Mouse (Mus musculus): ENCODE results near the gene Macf1. TPM values are rescaled to one million over a fixed set of nuclear protein-coding genes. Genes with fewer than 3 reads are reported as not detected.

The Macf1 gene
- total and polyA plus RNA-seq, 2 experiments from 2014 or later = 57.3 to 243 TPM

- WGBS = 58% methylated on average over 1 of the region's 1 CpGs
- ATAC-seq (no peak), DNase-seq (ENCODE audit: low spot score) (no peak)
- no peaks in the 10 kb centered on the region for H3K27me3 ChIP-seq (ENCODE audit: insufficient read depth, low read length)
- H3K9me3 ChIP-seq (ENCODE audit: low read length) = no peaks in the 10 kb centered on the region; the same call in 1 of the 2 replicates
- no peak overlapping the region for H3K9ac ChIP-seq (replicated peaks; ENCODE audit: low read length)
- H3K4me1 ChIP-seq (ENCODE audit: insufficient read depth, low read length) = no peaks in the 10 kb centered on the region
- H3K4me2 ChIP-seq (ENCODE audit: low read depth, low read length) = no peak overlapping the region
- no peak overlapping the region for H3K27ac ChIP-seq
- TF ChIP-seq CTCF (IDR thresholded peaks at IDR 0.05; ENCODE audit: low read depth) = no peak
- no peak overlapping the region for H3K4me3 ChIP-seq (ENCODE audit: low read length)
- no peaks in the 10 kb centered on the region for H3K36me3 ChIP-seq (ENCODE audit: insufficient read depth, low read length)
Observed at GRCm38 (mm10) chr4:123605309-123605708, 78.9 kb downstream of the Macf1 start.

GRCm38 (mm10) chr4:123602700-123603261 lies 81.4 kb downstream of the Macf1 start:
- no peak for TF ChIP-seq CTCF (IDR thresholded peaks at IDR 0.05; ENCODE audit: low read depth)
- no peak overlapping the region for H3K4me2 ChIP-seq (ENCODE audit: low read depth, low read length)
- WGBS = 71% methylated on average over 2 of the region's 2 CpGs
- no peaks in the 10 kb centered on the region for H3K4me1 ChIP-seq (ENCODE audit: insufficient read depth, low read length)
- H3K9me3 ChIP-seq (ENCODE audit: low read length) = no peaks in the 10 kb centered on the region; the same call in 1 of the 2 replicates
- H3K9ac ChIP-seq (replicated peaks; ENCODE audit: low read length) = no peak overlapping the region
- H3K4me3 ChIP-seq (ENCODE audit: low read length) = no peak overlapping the region
- no peaks in the 10 kb centered on the region for H3K27me3 ChIP-seq (ENCODE audit: insufficient read depth, low read length)
- peak overlapping the region; percentile 67 for H3K27ac ChIP-seq
- no peaks in the 10 kb centered on the region for H3K36me3 ChIP-seq (ENCODE audit: insufficient read depth, low read length)
- DNase-seq (ENCODE audit: low spot score) (peak; percentile 38), ATAC-seq (peak; percentile 85)

GRCm38 (mm10) chr4:123601036-123601435 lies 83.1 kb downstream of the Macf1 start:
- no peak for TF ChIP-seq CTCF (IDR thresholded peaks at IDR 0.05; ENCODE audit: low read depth)
- Histone ChIP-seq H3K9ac (replicated peaks; ENCODE audit: low read length) (no peak overlapping the region), H3K27ac (no peak overlapping the region), H3K36me3 (ENCODE audit: insufficient read depth, low read length) (no peaks in the 10 kb centered on the region), H3K4me3 (ENCODE audit: low read length) (no peak overlapping the region), H3K4me1 (ENCODE audit: insufficient read depth, low read length) (no peaks in the 10 kb centered on the region), H3K27me3 (ENCODE audit: insufficient read depth, low read length) (no peaks in the 10 kb centered on the region), H3K4me2 (ENCODE audit: low read depth, low read length) (no peak overlapping the region), H3K9me3 (ENCODE audit: low read length) (no peaks in the 10 kb centered on the region)
- DNase-seq (ENCODE audit: low spot score) = no peak
- WGBS = 61% methylated on average over 1 of the region's 1 CpGs
- no peak for ATAC-seq

GRCm38 (mm10) chr4:123598519-123599228 lies 85.5 kb downstream of the Macf1 start:
- no peak for DNase-seq (ENCODE audit: low spot score)
- H3K4me3 ChIP-seq (ENCODE audit: low read length) = no peak overlapping the region
- WGBS = 82% methylated on average over 11 of the region's 11 CpGs
- no peaks in the 10 kb centered on the region for H3K27me3 ChIP-seq (ENCODE audit: insufficient read depth, low read length)
- TF ChIP-seq CTCF (IDR thresholded peaks at IDR 0.05; ENCODE audit: low read depth) = no peak
- H3K9me3 ChIP-seq (ENCODE audit: low read length) = no peaks in the 10 kb centered on the region
- no peaks in the 10 kb centered on the region for H3K36me3 ChIP-seq (ENCODE audit: insufficient read depth, low read length)
- no peak overlapping the region for H3K27ac ChIP-seq
- H3K9ac ChIP-seq (replicated peaks; ENCODE audit: low read length) = no peak overlapping the region
- ATAC-seq = no peak
- H3K4me1 ChIP-seq (ENCODE audit: insufficient read depth, low read length) = peaks cover 10% of the 10 kb centered on the region; the same call in 1 of the 2 replicates
- no peak overlapping the region for H3K4me2 ChIP-seq (ENCODE audit: low read depth, low read length)

GRCm38 (mm10) chr4:123594381-123594806 lies 89.8 kb downstream of the Macf1 start:
- no peak overlapping the region for H3K9ac ChIP-seq (replicated peaks; ENCODE audit: low read length)
- H3K4me2 ChIP-seq (ENCODE audit: low read depth, low read length) = no peak overlapping the region
- no peaks in the 10 kb centered on the region for H3K27me3 ChIP-seq (ENCODE audit: insufficient read depth, low read length)
- no peak for TF ChIP-seq CTCF (IDR thresholded peaks at IDR 0.05; ENCODE audit: low read depth)
- DNase-seq (ENCODE audit: low spot score) (peak; percentile 45), ATAC-seq (peak; percentile 61; the same call in 1 of the 2 replicates)
- peak overlapping the region; percentile 68 for H3K27ac ChIP-seq
- WGBS = 36% methylated on average over 5 of the region's 5 CpGs
- no peaks in the 10 kb centered on the region for H3K9me3 ChIP-seq (ENCODE audit: low read length)
- H3K4me3 ChIP-seq (ENCODE audit: low read length) = no peak overlapping the region
- H3K36me3 ChIP-seq (ENCODE audit: insufficient read depth, low read length) = no peaks in the 10 kb centered on the region
- H3K4me1 ChIP-seq (ENCODE audit: insufficient read depth, low read length) = peaks cover 14% of the 10 kb centered on the region; the same call in 1 of the 2 replicates

- H3K36me3 ChIP-seq (ENCODE audit: insufficient read depth, low read length) = no peaks in the 10 kb centered on the region
- peak overlapping the region; percentile 68; the same call in 1 of the 2 replicates for H3K27ac ChIP-seq
- H3K27me3 ChIP-seq (ENCODE audit: insufficient read depth, low read length) = no peaks in the 10 kb centered on the region
- no peaks in the 10 kb centered on the region for H3K9me3 ChIP-seq (ENCODE audit: low read length)
- H3K4me2 ChIP-seq (ENCODE audit: low read depth, low read length) = no peak overlapping the region
- no peak for DNase-seq (ENCODE audit: low spot score)
- no peak overlapping the region for H3K4me3 ChIP-seq (ENCODE audit: low read length)
- H3K9ac ChIP-seq (replicated peaks; ENCODE audit: low read length) = no peak overlapping the region
- ATAC-seq = no peak
- peaks cover 14% of the 10 kb centered on the region; the same call in 1 of the 2 replicates for H3K4me1 ChIP-seq (ENCODE audit: insufficient read depth, low read length)
- WGBS = 34% methylated on average over 3 of the region's 3 CpGs
- no peak for TF ChIP-seq CTCF (IDR thresholded peaks at IDR 0.05; ENCODE audit: low read depth)
Observed at GRCm38 (mm10) chr4:123593664-123594063, 90.5 kb downstream of the Macf1 start.

GRCm38 (mm10) chr4:123592046-123592445 lies 92.1 kb downstream of the Macf1 start:
- Histone ChIP-seq H3K36me3 (ENCODE audit: insufficient read depth, low read length) (no peaks in the 10 kb centered on the region), H3K4me3 (ENCODE audit: low read length) (no peak overlapping the region), H3K27me3 (ENCODE audit: insufficient read depth, low read length) (no peaks in the 10 kb centered on the region), H3K9ac (replicated peaks; ENCODE audit: low read length) (no peak overlapping the region), H3K27ac (no peak overlapping the region), H3K4me2 (ENCODE audit: low read depth, low read length) (no peak overlapping the region), H3K9me3 (ENCODE audit: low read length) (no peaks in the 10 kb centered on the region), H3K4me1 (ENCODE audit: insufficient read depth, low read length) (peaks cover 14% of the 10 kb centered on the region; the same call in 1 of the 2 replicates)
- WGBS = 81% methylated on average over 5 of the region's 5 CpGs
- TF ChIP-seq CTCF (IDR thresholded peaks at IDR 0.05; ENCODE audit: low read depth) = no peak
- DNase-seq (ENCODE audit: low spot score) = no peak
- ATAC-seq = no peak
